Mouse (Mus musculus): ENCODE measurements around the gene Abcc9.

DNA sequence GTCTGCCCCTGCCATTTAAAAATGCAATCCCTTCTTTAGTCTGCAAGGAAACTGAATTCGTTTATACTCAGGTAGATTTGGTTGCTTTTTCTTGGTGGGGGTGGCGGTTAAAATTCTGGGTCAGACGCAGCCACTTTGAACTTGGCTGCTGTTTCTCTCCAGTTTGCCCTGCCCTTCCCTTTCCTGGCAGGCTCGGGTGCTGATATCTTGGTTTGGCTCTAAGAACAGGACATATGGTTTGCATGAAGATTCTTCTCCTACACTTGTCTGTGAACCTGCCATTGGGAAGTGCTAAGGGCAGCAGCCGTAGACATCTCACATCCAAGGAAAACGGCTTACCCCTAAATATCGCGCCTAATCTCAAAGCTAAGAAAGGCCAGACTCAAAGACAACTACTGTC, 89.7 kb downstream of the Abcc9 start:
- TF ChIP-seq CTCF (IDR thresholded peaks at IDR 0.05; ENCODE audit: low read depth) (no peak), EP300 (IDR thresholded peaks at IDR 0.05; ENCODE audit: low read depth) (no peak)
